Mouse (Mus musculus) common myeloid progenitor, adult 5-6 weeks (primary cell): Measurements from ENCODE around the gene Olfr406. TPM values are rescaled to one million over a fixed set of nuclear protein-coding genes. Genes with fewer than 3 reads are reported as not detected.

ENCODE experiments used
- ATAC-seq: replicated peaks from 2 replicates; pipeline ENCODE4 v1.8.0; 2016; ENCODE audit warnings: low read depth, mild to moderate bottlenecking, moderate TSS enrichment, inconsistent platforms; ENCODE audit not compliant: poor library complexity, severe bottlenecking
- total RNA-seq: library from RNA; stranded (forward); fragments of 200-1000, 187-1606 nt; gene quantifications from 2 replicates; pipeline ENCODE4 v1.2.3, GENCODE M21; 2017

Olfr406 gene
- not detected in 2 replicates for total RNA-seq

GRCm38 (mm10) chr11:74259508-74259907 lies at the start of gene Olfr406:
TSS of gene Olfr406 (plus strand) at chr11:74259808.
- ATAC-seq, result no peak

- ATAC-seq, result no peak
Observed at GRCm38 (mm10) chr11:74211279-74211678, 48.3 kb upstream of the Olfr406 start, which contains the start of gene Olfr43. TSS of gene Olfr43 (minus strand) at chr11:74211379.

- no peak for ATAC-seq
Observed at GRCm38 (mm10) chr11:74241201-74241600, 18.4 kb upstream of the Olfr406 start.

GRCm38 (mm10) chr11:74283436-74283835 lies 23.8 kb downstream of the Olfr406 start, which contains the start of gene Olfr59:
TSS of gene Olfr59 (plus strand) at chr11:74283736.
- ATAC-seq, result no peak

GRCm38 (mm10) chr11:74287256-74287655 lies 27.6 kb downstream of the Olfr406 start:
- no peak for ATAC-seq

Other genes starting within 250 kb of the Olfr406 start
- gene Olfr139, start 203.3 kb upstream of the Olfr406 start, total RNA-seq, result not detected in 2 replicates
- not detected in 2 replicates for gene Olfr399, start 203.2 kb upstream of the Olfr406 start, total RNA-seq
- gene Zfp616, start 189.9 kb upstream of the Olfr406 start, total RNA-seq, result not detected in 2 replicates
- gene Olfr401, start 146.1 kb upstream of the Olfr406 start, total RNA-seq, result not detected in 2 replicates
- not detected in 2 replicates for gene Olfr402, start 106.3 kb upstream of the Olfr406 start, total RNA-seq
- gene Olfr403, start 73.6 kb upstream of the Olfr406 start, total RNA-seq, result not detected in 2 replicates
- not detected in 2 replicates for gene Olfr43, start 48.4 kb upstream of the Olfr406 start, total RNA-seq
- gene Olfr59, start 23.9 kb downstream of the Olfr406 start, total RNA-seq, result not detected in 2 replicates
- not detected in 2 replicates for gene Olfr410, start 78.2 kb downstream of the Olfr406 start, total RNA-seq
- not detected in 2 replicates for gene Olfr411, start 92.8 kb downstream of the Olfr406 start, total RNA-seq
- not detected in 2 replicates for gene Olfr412, start 102.3 kb downstream of the Olfr406 start, total RNA-seq